Mouse (Mus musculus): ENCODE data around the gene Crebl2.

GRCm38 (mm10) chr6:134866113-134866512 is 36.2 kb downstream of the Crebl2 start:
- TF ChIP-seq POLR2A (IDR thresholded peaks at IDR 0.05; ENCODE audit: low read depth, low read length) (no peak), CTCF (IDR thresholded peaks at IDR 0.05; ENCODE audit: extremely low read depth, insufficient read depth, insufficient read length, insufficient replicate concordance) (no peak)

All from spleen, adult 2 months (tissue).